Mouse (Mus musculus): ENCODE data around the gene Cgref1.

GRCm38 (mm10) chr5:30910481-30910880 lies 34.9 kb downstream of the Cgref1 start:
- no peak for TF ChIP-seq POLR2A (IDR thresholded peaks at IDR 0.05; ENCODE audit: low read depth, low read length)
- no peak for TF ChIP-seq CTCF (IDR thresholded peaks at IDR 0.05; ENCODE audit: extremely low read depth, insufficient read length, insufficient replicate concordance, low read depth, low read length)
